Mouse (Mus musculus): ENCODE measurements at regions not wholly inside any gene's neighbourhood (a gene's known extent, or its start where the extent isn't known, plus 50 kb on each side); places are given as distances from the start of the nearest gene placed in this dataset.

DNA sequence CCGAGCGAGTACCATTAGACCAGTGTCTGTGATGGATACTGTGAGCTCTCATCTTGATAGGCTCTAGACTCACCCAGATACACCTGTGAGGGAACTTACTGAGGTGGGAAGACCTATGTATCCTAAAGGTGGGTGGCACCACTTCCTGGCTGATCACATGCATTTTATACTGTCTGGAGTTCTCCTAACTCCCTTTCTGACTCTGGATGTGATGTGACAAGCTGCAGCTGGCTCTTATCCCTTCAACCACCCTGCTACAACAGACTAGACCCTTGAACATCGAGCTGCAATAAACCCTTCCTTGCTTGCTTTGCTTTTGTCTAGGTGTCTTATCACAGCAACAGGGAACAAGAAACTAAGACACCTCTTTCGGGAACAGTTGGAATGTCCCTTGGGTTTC is 143.3 kb downstream of the Cd24a start:
- no peak for TF ChIP-seq POLR2A (IDR thresholded peaks at IDR 0.05; ENCODE audit: borderline replicate concordance, insufficient read depth, low read length)
- no peak for TF ChIP-seq CTCF (IDR thresholded peaks at IDR 0.05; ENCODE audit: borderline replicate concordance, insufficient read depth, low read depth, low read length)
